Mouse (Mus musculus) granulocyte monocyte progenitor cell, adult 5-6 weeks (primary cell): ENCODE measurements at regions not wholly inside any gene's neighbourhood (a gene's known extent, or its start where the extent isn't known, plus 50 kb on each side); places are given as distances from the start of the nearest gene placed in this dataset.

Experiments
- ATAC-seq: replicated peaks from 2 replicates; pipeline ENCODE4 v1.8.0; 2016; ENCODE audit warnings: mild to moderate bottlenecking, moderate TSS enrichment, inconsistent platforms; ENCODE audit not compliant: poor library complexity, severe bottlenecking

- peak; percentile 67 for ATAC-seq
Measured at GRCm38 (mm10) chr10:83819266-83819949, 96.7 kb downstream of the 1500009L16Rik start.

GRCm38 (mm10) chr10:83819950-83820275 is 97.2 kb downstream of the 1500009L16Rik start:
- no peak for ATAC-seq

GRCm38 (mm10) chr10:83821089-83821488 is 98.4 kb downstream of the 1500009L16Rik start:
- ATAC-seq, result no peak

GRCm38 (mm10) chr10:83826105-83826504 is 103.4 kb downstream of the 1500009L16Rik start:
- ATAC-seq, result no peak

GRCm38 (mm10) chr10:83836351-83836750 is 113.7 kb downstream of the 1500009L16Rik start:
- ATAC-seq, result no peak

- ATAC-seq, result no peak
Measured at GRCm38 (mm10) chr10:83840226-83840625, 117.6 kb downstream of the 1500009L16Rik start.

GRCm38 (mm10) chr10:83850881-83851280 is 128.2 kb downstream of the 1500009L16Rik start:
- ATAC-seq, result no peak

- no peak for ATAC-seq
Measured at GRCm38 (mm10) chr10:83852194-83852593, 129.5 kb downstream of the 1500009L16Rik start.

- no peak for ATAC-seq
Measured at GRCm38 (mm10) chr10:83852806-83853205, 130.1 kb downstream of the 1500009L16Rik start.

GRCm38 (mm10) chr10:83857794-83858442 is 135.3 kb downstream of the 1500009L16Rik start:
- peak; percentile 88 for ATAC-seq

- no peak for ATAC-seq
Measured at GRCm38 (mm10) chr10:83858689-83859088, 136.0 kb downstream of the 1500009L16Rik start.

GRCm38 (mm10) chr10:83859633-83860032 is 137.0 kb downstream of the 1500009L16Rik start:
- no peak for ATAC-seq

- no peak for ATAC-seq
Measured at GRCm38 (mm10) chr10:83861574-83862190, 139.0 kb downstream of the 1500009L16Rik start.

GRCm38 (mm10) chr10:83864591-83864990 is 141.9 kb downstream of the 1500009L16Rik start:
- ATAC-seq, result no peak

- ATAC-seq, result no peak
Measured at GRCm38 (mm10) chr10:83865929-83866328, 143.3 kb downstream of the 1500009L16Rik start.

GRCm38 (mm10) chr10:83871736-83872400 is 149.2 kb downstream of the 1500009L16Rik start:
- ATAC-seq, result no peak

- ATAC-seq, result no peak
Measured at GRCm38 (mm10) chr10:83878745-83879144, 156.1 kb downstream of the 1500009L16Rik start.

GRCm38 (mm10) chr10:83882119-83882890 is 159.6 kb downstream of the 1500009L16Rik start:
- ATAC-seq, result no peak

GRCm38 (mm10) chr10:83882891-83883185 is 160.2 kb downstream of the 1500009L16Rik start:
- no peak for ATAC-seq

- no peak for ATAC-seq
Measured at GRCm38 (mm10) chr10:83884553-83884952, 161.9 kb downstream of the 1500009L16Rik start.

GRCm38 (mm10) chr10:83888587-83888986 is 165.9 kb downstream of the 1500009L16Rik start:
- no peak for ATAC-seq
